Mouse (Mus musculus) cortical plate, adult 2 months (tissue): ENCODE measurements at regions not wholly inside any gene's neighbourhood (a gene's known extent, or its start where the extent isn't known, plus 50 kb on each side); places are given as distances from the start of the nearest gene placed in this dataset.
"Not testable (repeated sequence)": the region's sequence is repeated elsewhere in the genome, so short reads cannot be mapped to it uniquely, and the experiment has no call there.

Experiments used
- H3K27ac ChIP-seq: fragments of 200-500 bp; 2 replicates; pipeline ENCODE4 v1.5.1; 2012; ENCODE audit warnings: low read length, control low read depth, inconsistent platforms; ENCODE audit not compliant: insufficient read depth
- H3K4me1 ChIP-seq: fragments of 200-500 bp; 2 replicates; pipeline ENCODE4 v1.6.1; 2011; ENCODE audit warnings: low read length; ENCODE audit not compliant: control insufficient read depth, insufficient read depth
- H3K4me3 ChIP-seq: fragments of 200-500 bp; 2 replicates; pipeline ENCODE4 v1.5.1; 2011; ENCODE audit warnings: mild to moderate bottlenecking, low read length, control low read depth; ENCODE audit not compliant: insufficient read depth
- CTCF ChIP-seq: fragments of 200-500 bp; IDR thresholded peaks from 2 replicates; pipeline ENCODE4 v1.5.1; 2011; ENCODE audit warnings: mild to moderate bottlenecking, control low read depth, low read length; ENCODE audit not compliant: insufficient read depth; ENCODE audit errors: extremely low read depth
- POLR2A ChIP-seq: fragments of 200-500 bp; IDR thresholded peaks from 2 replicates; pipeline ENCODE4 v1.6.1; 2011; ENCODE audit warnings: mild to moderate bottlenecking, low read length, control low read depth; ENCODE audit not compliant: insufficient read depth; ENCODE audit errors: extremely low read depth

DNA sequence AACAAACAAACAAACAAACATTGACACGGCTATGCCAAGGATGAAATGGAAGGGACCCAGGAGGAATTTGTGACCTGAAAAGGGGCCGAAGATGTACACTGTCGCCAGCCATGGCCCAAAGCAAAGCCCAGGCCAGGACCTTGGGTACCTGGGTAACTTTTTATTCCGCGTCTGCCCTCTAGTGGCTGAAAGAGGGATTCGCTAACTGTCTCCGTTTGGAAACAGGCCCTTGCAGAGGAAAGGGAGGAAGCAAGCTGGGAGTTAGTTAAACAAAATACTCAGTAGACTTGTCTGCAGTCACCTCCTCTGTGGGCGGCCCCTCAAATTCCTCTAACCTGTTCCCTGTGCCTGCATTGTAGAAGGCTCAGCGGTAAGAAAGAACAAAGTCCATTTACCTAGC is 167.5 kb upstream of the Rxfp2 start:
- Histone ChIP-seq H3K27ac (no peak overlapping the region), H3K4me1 (no peaks in the 10 kb centered on the region), H3K4me3 (no peak overlapping the region)
- no peak for TF ChIP-seq POLR2A
- TF ChIP-seq CTCF, result peak; percentile 73

DNA sequence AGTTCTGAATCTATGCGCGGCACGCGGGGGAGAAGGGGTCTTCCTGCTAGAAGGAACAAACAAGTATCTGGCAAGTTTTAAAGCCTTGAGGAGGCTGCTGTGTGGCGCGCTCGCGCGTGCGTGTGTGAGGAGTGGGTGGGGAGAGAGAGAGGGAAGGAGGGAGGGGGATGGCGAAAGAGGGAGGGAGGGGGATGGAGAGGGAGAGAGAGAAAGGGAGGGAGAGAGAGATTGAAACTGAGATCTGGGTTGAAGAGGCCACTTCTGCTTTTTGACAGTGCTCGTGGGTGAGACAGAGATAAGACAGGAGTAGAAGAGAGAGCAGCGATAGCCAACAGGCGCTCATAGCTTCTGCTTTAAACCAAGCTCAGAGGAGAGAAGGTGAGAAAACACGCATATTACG is 166.0 kb upstream of the Rxfp2 start:
- no peaks in the 10 kb centered on the region for H3K4me1 ChIP-seq
- no peak overlapping the region for H3K4me3 ChIP-seq
- TF ChIP-seq POLR2A, result no peak
- no peak for TF ChIP-seq CTCF
- H3K27ac ChIP-seq, result no peak overlapping the region

DNA sequence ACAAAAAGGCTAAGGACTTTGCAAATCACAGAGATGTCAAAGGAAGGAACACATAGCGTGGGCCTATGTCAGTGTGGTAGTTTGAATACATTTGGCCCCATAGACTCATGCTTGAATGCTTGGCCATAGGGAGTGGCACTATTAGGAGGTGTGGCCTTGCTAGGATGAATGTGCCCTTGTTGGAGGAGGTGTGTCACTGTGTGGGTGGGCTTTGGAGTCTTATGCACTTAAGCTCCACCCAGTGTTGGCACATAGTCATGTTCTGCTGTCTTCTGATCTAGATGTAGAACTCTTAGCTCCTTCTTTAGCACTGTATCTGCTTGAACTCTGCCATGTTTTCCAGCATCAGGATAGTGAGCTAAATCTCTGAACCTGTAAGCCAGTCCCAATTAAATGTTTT is 162.4 kb upstream of the Rxfp2 start:
- Histone ChIP-seq H3K4me1 (no peaks in the 10 kb centered on the region), H3K4me3 (no peak overlapping the region), H3K27ac (no peak overlapping the region)
- TF ChIP-seq POLR2A (no peak), CTCF (no peak)

DNA sequence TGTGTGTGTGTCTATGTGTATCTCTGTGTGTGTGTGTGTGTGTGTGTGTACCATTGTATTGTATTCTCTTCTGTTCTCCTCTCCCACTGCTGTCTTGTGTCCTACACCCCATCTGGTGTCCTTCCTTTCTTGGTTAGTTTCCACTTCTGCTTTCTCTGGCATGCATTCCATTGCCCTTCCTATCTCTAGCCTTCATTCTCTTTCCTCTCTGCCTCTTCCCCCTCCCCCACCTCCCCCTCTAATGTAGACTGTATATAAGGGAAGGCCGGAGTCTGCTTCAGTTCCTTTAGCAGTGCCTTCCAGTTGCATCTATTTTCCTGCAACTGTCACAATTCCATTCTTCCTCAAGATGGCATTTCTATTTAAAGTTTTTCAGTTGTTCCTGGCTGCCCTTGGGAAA is 161.5 kb upstream of the Rxfp2 start:
- no peak overlapping the region for H3K27ac ChIP-seq
- TF ChIP-seq CTCF (no peak), POLR2A (no peak)
- no peaks in the 10 kb centered on the region for H3K4me1 ChIP-seq
- H3K4me3 ChIP-seq, result no peak overlapping the region

DNA sequence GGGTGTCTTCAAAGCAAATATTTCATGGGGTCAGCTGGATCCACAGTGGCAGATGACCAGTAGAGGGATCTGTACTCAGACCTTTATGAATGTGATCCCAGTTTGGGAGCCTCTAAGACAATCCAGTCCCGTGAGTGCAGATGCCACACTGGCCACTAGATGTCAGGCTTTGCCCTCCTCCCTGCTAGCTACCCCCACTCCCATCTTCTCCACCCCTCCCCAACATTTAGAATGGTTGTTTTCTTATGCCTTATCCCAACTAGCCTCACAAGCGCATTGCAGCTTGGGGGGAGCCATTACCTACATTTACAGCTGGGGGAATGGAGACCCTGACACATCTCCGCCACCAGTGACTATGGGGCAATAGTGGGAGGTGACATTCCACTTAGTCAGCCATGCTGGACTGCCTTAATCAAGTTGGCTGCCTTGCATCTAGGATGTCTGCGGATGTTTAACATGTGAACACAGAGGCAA is 156.9 kb upstream of the Rxfp2 start:
- no peaks in the 10 kb centered on the region for H3K4me1 ChIP-seq
- TF ChIP-seq CTCF (peak; percentile 86), POLR2A (no peak)
- H3K4me3 ChIP-seq, result no peak overlapping the region
- H3K27ac ChIP-seq, result no peak overlapping the region

DNA sequence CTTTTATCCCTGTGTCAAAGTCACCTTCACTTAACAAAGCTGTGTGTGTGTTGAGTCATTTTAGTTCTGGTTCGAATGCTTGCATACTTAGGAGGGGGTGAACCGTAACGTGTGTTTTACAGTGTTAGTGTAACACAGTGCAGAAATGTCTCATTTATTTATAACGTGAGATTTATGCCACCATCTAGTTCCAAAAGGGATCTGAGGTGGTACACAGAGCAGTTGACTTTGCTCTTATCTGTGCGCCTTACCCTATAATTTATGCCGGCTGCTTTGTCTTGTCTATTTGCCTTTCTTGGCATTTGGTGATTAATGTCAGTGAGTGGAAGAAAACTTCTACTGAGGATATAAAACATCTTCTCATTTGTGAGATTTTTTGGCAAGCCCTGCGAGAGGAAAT is 150.5 kb upstream of the Rxfp2 start:
- TF ChIP-seq CTCF, result no peak
- TF ChIP-seq POLR2A, result no peak
- Histone ChIP-seq H3K27ac (no peak overlapping the region), H3K4me1 (no peaks in the 10 kb centered on the region; the same call in 1 of the 2 replicates), H3K4me3 (no peak overlapping the region)

DNA sequence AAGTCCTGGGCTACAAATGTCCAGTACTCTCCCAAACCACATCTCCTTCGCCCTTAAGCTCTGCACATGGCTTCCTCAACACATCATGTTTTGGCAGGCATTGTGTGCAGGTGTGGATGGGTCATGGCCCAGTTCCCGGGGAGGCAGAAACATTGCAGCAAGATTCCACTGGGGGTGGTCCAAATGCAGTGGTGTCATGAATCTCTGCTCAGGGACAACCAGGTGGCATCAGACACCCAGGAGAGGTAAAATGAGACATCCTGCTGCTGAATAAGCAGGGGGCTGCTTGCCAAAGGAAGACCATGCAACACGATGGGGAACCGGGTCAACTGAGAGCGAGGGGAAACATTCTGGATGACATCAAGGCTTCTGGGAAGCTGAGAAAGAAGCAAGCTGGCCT is 149.0 kb upstream of the Rxfp2 start:
- H3K27ac ChIP-seq, result no peak overlapping the region
- H3K4me3 ChIP-seq, result no peak overlapping the region
- no peak for TF ChIP-seq CTCF
- no peak for TF ChIP-seq POLR2A
- no peaks in the 10 kb centered on the region; the same call in 1 of the 2 replicates for H3K4me1 ChIP-seq

DNA sequence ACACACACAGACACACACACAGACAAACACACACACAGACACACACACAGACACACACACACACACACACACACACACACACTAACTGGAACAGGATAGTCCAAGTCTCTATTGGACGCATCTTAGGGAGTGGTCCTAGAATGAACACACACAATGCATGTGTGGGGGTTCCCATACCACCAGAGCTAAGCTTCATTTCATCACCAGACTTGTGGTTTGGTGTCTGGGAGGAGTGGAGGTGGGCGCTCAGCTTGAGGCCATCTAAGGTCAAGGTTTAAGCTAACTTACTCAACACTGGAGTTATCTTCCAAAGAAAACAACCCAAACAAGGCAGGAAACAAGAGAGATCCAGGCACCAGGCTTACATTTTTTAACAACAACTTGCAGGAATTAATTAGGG is 147.9 kb upstream of the Rxfp2 start:
- Histone ChIP-seq H3K27ac (no peak overlapping the region), H3K4me3 (no peak overlapping the region), H3K4me1 (no peaks in the 10 kb centered on the region; the same call in 1 of the 2 replicates)
- no peak for TF ChIP-seq POLR2A

DNA sequence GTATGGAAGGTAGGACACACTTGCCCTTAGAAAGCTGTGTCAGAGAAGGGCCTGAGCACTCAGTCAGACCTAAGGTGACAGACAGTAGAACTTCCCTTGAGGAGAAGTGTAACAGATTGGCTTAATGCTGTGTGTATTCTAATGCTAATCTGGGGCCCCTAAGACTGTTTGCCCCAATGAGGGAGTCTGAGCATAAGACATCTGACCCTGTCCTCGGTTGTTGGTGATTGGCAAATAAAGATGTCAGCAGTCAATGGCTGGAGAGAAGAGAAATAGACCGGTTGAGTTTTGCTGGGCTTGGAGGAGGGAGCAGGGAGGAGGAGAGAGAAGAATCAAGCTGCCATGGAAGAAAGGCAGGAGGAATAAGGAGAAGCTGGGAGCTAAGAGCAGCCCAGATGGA is 147.0 kb upstream of the Rxfp2 start:
- H3K4me3 ChIP-seq, result no peak overlapping the region

DNA sequence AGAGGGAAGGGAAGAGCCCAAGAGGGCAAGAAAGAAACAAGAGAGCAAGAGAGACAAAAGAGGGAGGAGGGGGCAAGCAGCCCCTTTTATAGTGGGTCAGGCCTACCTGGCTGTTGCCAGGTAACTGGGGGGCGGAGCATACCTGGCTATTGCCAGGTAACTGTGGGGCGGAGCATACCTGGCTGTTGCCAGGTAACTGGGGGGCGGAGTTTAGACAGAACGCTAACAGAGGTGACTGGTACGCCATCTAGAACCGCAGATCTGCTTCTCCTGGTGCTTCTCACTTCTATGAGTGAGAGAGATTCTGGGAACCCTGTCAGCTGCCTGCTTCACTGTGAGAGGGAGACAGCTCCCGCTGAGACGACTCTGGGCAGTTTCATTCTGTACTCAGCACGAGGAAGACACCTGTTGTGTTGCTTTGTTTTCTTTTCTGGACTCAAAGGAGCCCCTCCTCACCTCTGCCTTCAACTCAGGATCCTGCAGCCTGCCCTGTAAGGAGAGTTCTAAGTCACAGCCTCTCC is 144.9 kb upstream of the Rxfp2 start:
- H3K4me3 ChIP-seq, result no peak overlapping the region
- no peak overlapping the region for H3K27ac ChIP-seq
- TF ChIP-seq POLR2A (no peak), CTCF (no peak)
- H3K4me1 ChIP-seq, result no peaks in the 10 kb centered on the region

More for the DNA sequence above, 147.0 kb upstream of the Rxfp2 start:
- H3K27ac ChIP-seq, result no peak overlapping the region
- no peaks in the 10 kb centered on the region; the same call in 1 of the 2 replicates for H3K4me1 ChIP-seq
- TF ChIP-seq CTCF (no peak), POLR2A (no peak)

DNA sequence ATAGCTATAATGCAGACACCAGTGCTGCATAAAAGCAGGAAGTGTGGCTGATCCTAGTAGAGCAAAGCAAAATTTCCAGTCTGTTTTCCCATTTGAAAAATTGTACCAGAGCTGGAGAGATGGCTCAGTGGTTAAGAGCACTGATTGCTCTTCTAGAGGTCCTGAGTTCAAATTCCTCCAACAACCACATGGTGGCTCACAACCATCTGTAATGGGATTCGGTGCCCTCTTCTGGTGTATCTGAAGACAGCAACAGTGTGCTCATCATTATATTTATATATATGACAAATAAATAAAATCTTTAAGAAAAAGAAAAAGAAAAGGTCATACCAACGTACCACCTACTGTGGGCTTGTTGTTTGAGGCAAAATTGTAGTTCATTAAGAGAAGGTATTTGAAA is 144.1 kb upstream of the Rxfp2 start:
- H3K4me3 ChIP-seq, result no peak overlapping the region
- TF ChIP-seq POLR2A, result no peak
- peak; percentile 36; the same call in 1 of the 2 replicates for TF ChIP-seq CTCF
- H3K27ac ChIP-seq, result no peak overlapping the region
- H3K4me1 ChIP-seq, result no peaks in the 10 kb centered on the region

DNA sequence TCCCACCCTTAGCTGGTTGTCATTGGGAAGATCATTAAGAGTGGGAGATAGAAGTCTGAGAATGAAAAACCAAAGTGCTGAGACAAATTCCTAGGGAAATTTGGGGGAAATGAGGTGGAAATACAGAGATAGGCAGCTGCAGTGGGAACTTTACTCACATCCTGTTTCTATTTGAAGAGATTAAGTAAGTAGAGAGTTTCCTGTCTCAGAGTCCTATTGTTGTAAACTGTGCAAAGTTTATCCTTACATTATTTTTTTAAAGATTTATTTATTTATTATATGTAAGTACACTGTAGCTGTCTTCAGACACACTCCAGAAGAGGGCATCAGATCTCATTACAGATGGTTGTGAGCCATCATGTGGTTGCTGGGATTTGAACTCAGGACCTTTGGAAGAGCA is 126.0 kb upstream of the Rxfp2 start:
- H3K4me3 ChIP-seq, H3K4me1 ChIP-seq, H3K27ac ChIP-seq: not testable (repeated sequence)
